Mouse (Mus musculus): ENCODE data around the gene Cdh6. TPM values are rescaled to one million over a fixed set of nuclear protein-coding genes. Genes with fewer than 3 reads are reported as not detected.

The Cdh6 gene
- total and polyA plus RNA-seq, 2 experiments, result 0.01 to 0.09 TPM

- 58% methylated on average over 20 of the region's 20 CpGs for WGBS
- H3K4me1 ChIP-seq (ENCODE audit: control insufficient read depth, insufficient read depth, low read length), result no peaks in the 10 kb centered on the region
- H3K27me3 ChIP-seq (ENCODE audit: control insufficient read depth, insufficient read depth, low read length), result 0 out of 2 replicates have a peak, but pooled peaks cover 3% of the 10 kb centered on the region
- H3K79me2 ChIP-seq (ENCODE audit: control insufficient read depth, insufficient read depth, low read length), result no peaks in the 10 kb centered on the region
- TF ChIP-seq CTCF (IDR thresholded peaks at IDR 0.05; ENCODE audit: low read depth, low read length), result no peak
- TF ChIP-seq POLR2A (IDR thresholded peaks at IDR 0.05; ENCODE audit: extremely low read depth, insufficient read depth, low read length), result no peak
- no peak overlapping the region for H3K27ac ChIP-seq (replicated peaks; ENCODE audit: insufficient read depth, low read depth, low read length)
- no peak overlapping the region for H3K4me3 ChIP-seq (ENCODE audit: insufficient read depth, low read depth, low read length)
- no peak for DNase-seq (ENCODE audit: extremely low read depth, low read depth, low spot score)
- no peaks in the 10 kb centered on the region for H3K36me3 ChIP-seq (ENCODE audit: control insufficient read depth, insufficient read depth, low read length)
- no peak overlapping the region for H3K9ac ChIP-seq (ENCODE audit: low read depth, low read length)
Measured at GRCm38 (mm10) chr15:13067429-13068212, 105.9 kb downstream of the Cdh6 start.

GRCm38 (mm10) chr15:13066765-13067164 is 106.7 kb downstream of the Cdh6 start:
- Histone ChIP-seq H3K4me3 (ENCODE audit: insufficient read depth, low read depth, low read length) (no peak overlapping the region), H3K4me1 (ENCODE audit: control insufficient read depth, insufficient read depth, low read length) (no peaks in the 10 kb centered on the region), H3K27me3 (ENCODE audit: control insufficient read depth, insufficient read depth, low read length) (no peaks in the 10 kb centered on the region), H3K36me3 (ENCODE audit: control insufficient read depth, insufficient read depth, low read length) (no peaks in the 10 kb centered on the region), H3K9ac (ENCODE audit: low read depth, low read length) (no peak overlapping the region), H3K27ac (replicated peaks; ENCODE audit: insufficient read depth, low read depth, low read length) (no peak overlapping the region), H3K79me2 (ENCODE audit: control insufficient read depth, insufficient read depth, low read length) (no peaks in the 10 kb centered on the region)
- WGBS, result 81% methylated on average over 9 of the region's 9 CpGs
- TF ChIP-seq POLR2A (IDR thresholded peaks at IDR 0.05; ENCODE audit: extremely low read depth, insufficient read depth, low read length), result no peak
- no peak for TF ChIP-seq CTCF (IDR thresholded peaks at IDR 0.05; ENCODE audit: low read depth, low read length)
- no peak for DNase-seq (ENCODE audit: extremely low read depth, low read depth, low spot score)

GRCm38 (mm10) chr15:13063633-13064032 is 109.8 kb downstream of the Cdh6 start:
- Histone ChIP-seq H3K9ac (ENCODE audit: low read depth, low read length) (no peak overlapping the region), H3K4me3 (ENCODE audit: insufficient read depth, low read depth, low read length) (no peak overlapping the region), H3K4me1 (ENCODE audit: control insufficient read depth, insufficient read depth, low read length) (no peaks in the 10 kb centered on the region), H3K79me2 (ENCODE audit: control insufficient read depth, insufficient read depth, low read length) (no peaks in the 10 kb centered on the region), H3K27ac (replicated peaks; ENCODE audit: insufficient read depth, low read depth, low read length) (no peak overlapping the region), H3K36me3 (ENCODE audit: control insufficient read depth, insufficient read depth, low read length) (no peaks in the 10 kb centered on the region), H3K27me3 (ENCODE audit: control insufficient read depth, insufficient read depth, low read length) (no peaks in the 10 kb centered on the region)
- DNase-seq (ENCODE audit: extremely low read depth, low read depth, low spot score), result no peak
- TF ChIP-seq POLR2A (IDR thresholded peaks at IDR 0.05; ENCODE audit: extremely low read depth, insufficient read depth, low read length) (no peak), CTCF (IDR thresholded peaks at IDR 0.05; ENCODE audit: low read depth, low read length) (no peak)
- WGBS, result 93% methylated on average over 13 of the region's 13 CpGs

- no peak for DNase-seq (ENCODE audit: extremely low read depth, low read depth, low spot score)
- no peaks in the 10 kb centered on the region for H3K79me2 ChIP-seq (ENCODE audit: control insufficient read depth, insufficient read depth, low read length)
- TF ChIP-seq CTCF (IDR thresholded peaks at IDR 0.05; ENCODE audit: low read depth, low read length) (no peak), POLR2A (IDR thresholded peaks at IDR 0.05; ENCODE audit: extremely low read depth, insufficient read depth, low read length) (no peak)
- no peak overlapping the region for H3K27ac ChIP-seq (replicated peaks; ENCODE audit: insufficient read depth, low read depth, low read length)
- H3K4me3 ChIP-seq (ENCODE audit: insufficient read depth, low read depth, low read length), result no peak overlapping the region
- no peaks in the 10 kb centered on the region for H3K27me3 ChIP-seq (ENCODE audit: control insufficient read depth, insufficient read depth, low read length)
- 80% methylated on average over 5 of the region's 5 CpGs for WGBS
- no peaks in the 10 kb centered on the region for H3K36me3 ChIP-seq (ENCODE audit: control insufficient read depth, insufficient read depth, low read length)
- H3K4me1 ChIP-seq (ENCODE audit: control insufficient read depth, insufficient read depth, low read length), result no peaks in the 10 kb centered on the region
- no peak overlapping the region for H3K9ac ChIP-seq (ENCODE audit: low read depth, low read length)
Measured at GRCm38 (mm10) chr15:13057728-13058127, 115.7 kb downstream of the Cdh6 start.

- H3K4me3 ChIP-seq (ENCODE audit: insufficient read depth, low read depth, low read length), result no peak overlapping the region
- H3K4me1 ChIP-seq (ENCODE audit: control insufficient read depth, insufficient read depth, low read length), result no peaks in the 10 kb centered on the region
- no peaks in the 10 kb centered on the region for H3K36me3 ChIP-seq (ENCODE audit: control insufficient read depth, insufficient read depth, low read length)
- no peak for TF ChIP-seq CTCF (IDR thresholded peaks at IDR 0.05; ENCODE audit: low read depth, low read length)
- no peak for TF ChIP-seq POLR2A (IDR thresholded peaks at IDR 0.05; ENCODE audit: extremely low read depth, insufficient read depth, low read length)
- H3K79me2 ChIP-seq (ENCODE audit: control insufficient read depth, insufficient read depth, low read length), result no peaks in the 10 kb centered on the region
- no peak for DNase-seq (ENCODE audit: extremely low read depth, low read depth, low spot score)
- H3K9ac ChIP-seq (ENCODE audit: low read depth, low read length), result no peak overlapping the region
- no peak overlapping the region for H3K27ac ChIP-seq (replicated peaks; ENCODE audit: insufficient read depth, low read depth, low read length)
- WGBS, result 89% methylated on average over 10 of the region's 10 CpGs
- H3K27me3 ChIP-seq (ENCODE audit: control insufficient read depth, insufficient read depth, low read length), result no peaks in the 10 kb centered on the region
Measured at GRCm38 (mm10) chr15:13057302-13057701, 116.2 kb downstream of the Cdh6 start.

GRCm38 (mm10) chr15:13047910-13048309 is 125.6 kb downstream of the Cdh6 start:
- TF ChIP-seq CTCF (IDR thresholded peaks at IDR 0.05; ENCODE audit: low read depth, low read length) (no peak), POLR2A (IDR thresholded peaks at IDR 0.05; ENCODE audit: extremely low read depth, insufficient read depth, low read length) (no peak)
- H3K27ac ChIP-seq (replicated peaks; ENCODE audit: insufficient read depth, low read depth, low read length), result no peak overlapping the region
- H3K9ac ChIP-seq (ENCODE audit: low read depth, low read length), result no peak overlapping the region
- no peak overlapping the region for H3K4me3 ChIP-seq (ENCODE audit: insufficient read depth, low read depth, low read length)
- no peaks in the 10 kb centered on the region for H3K79me2 ChIP-seq (ENCODE audit: control insufficient read depth, insufficient read depth, low read length)
- no peak for DNase-seq (ENCODE audit: extremely low read depth, low read depth, low spot score)
- no peaks in the 10 kb centered on the region for H3K27me3 ChIP-seq (ENCODE audit: control insufficient read depth, insufficient read depth, low read length)
- H3K36me3 ChIP-seq (ENCODE audit: control insufficient read depth, insufficient read depth, low read length), result no peaks in the 10 kb centered on the region
- WGBS, result 81% methylated on average over 7 of the region's 7 CpGs
- no peaks in the 10 kb centered on the region for H3K4me1 ChIP-seq (ENCODE audit: control insufficient read depth, insufficient read depth, low read length)

Data from liver, adult 2 months (tissue).